Mouse (Mus musculus) left cerebral cortex, postnatal 4 days (tissue): ENCODE data around the gene Taf13. TPM values are rescaled to one million over a fixed set of nuclear protein-coding genes. Genes with fewer than 3 reads are reported as not detected.

Experiments
- DNase-seq: peaks from one replicate; pipeline ENCODE4 v3.0.0-alpha.2; 2022
- intact Hi-C: fragments of 180-260 bp; cut with DNase I; formaldehyde crosslinking; loops from one replicate; pipeline ENCODE4 v1.15.1; 2025
- microRNA-seq: library from miRNA; unstranded; fragments of <30 nt; microRNA quantifications from one replicate; pipeline ENCODE4 v1.2.0, GENCODE M21; 2022
- total RNA-seq, 2 experiments: library from RNA; stranded (reverse); gene quantifications; 2 replicates each; pipeline ENCODE4 v1.2.3; 2021

Gene Taf13
- total RNA-seq, 2 experiments from 2014 or later: 22.3 to 26.3 TPM

DNA sequence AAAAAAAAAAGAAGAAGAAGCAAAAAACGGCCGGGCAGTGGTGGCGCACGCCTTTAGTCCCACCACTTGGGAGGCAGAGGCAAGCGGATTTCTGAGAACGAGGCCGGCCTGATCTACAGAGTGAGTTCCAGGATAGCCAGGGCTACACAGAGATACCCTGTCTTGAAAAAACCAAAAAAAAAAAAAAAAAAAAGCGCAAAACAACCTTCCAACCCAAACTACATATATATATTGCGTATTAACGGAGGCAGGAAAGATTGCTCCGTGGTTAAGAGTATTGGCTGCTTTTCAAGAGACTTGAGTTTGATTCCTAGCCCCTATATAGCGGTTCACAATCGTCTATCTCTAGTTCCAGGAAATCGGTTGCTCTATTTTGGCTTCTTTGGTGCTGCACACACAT lies 685 bp upstream of the Taf13 start:
- DNase-seq: no peak
- intact Hi-C loops: no loop called here

DNA sequence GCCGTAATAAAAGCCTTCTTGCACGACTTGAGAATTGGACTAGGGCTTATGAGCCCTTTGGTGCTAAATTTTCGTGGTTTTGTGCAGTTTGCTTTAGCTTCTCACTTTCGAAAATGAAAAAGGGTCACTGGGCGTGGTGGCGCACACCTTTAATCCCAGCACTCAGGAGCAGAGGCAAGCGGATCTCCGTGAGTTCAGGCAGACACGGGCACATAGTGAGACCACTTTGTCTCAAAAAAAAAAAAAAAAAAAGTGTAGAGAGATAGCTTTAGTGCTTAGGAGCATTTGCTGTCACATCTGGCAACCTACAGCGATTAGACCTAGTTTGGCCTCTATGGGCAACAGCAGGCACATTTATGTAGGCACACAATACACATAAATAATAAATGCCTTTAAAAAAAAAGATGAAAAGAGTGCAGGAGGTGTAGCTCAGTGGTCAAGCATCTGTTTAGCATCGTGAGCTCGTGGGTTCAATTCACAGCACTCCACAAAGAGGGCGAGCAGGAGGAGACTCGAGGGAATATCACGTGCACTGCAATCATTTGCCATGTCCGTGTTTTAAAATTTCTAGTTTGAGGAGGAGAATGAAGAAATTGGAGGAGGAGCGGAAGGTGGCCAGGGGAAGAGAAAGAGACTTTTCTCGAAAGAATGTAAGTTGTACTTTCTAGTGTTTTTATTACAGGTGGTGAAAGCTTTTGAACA lies 962 bp downstream of the Taf13 start:
- no peak for DNase-seq
- intact Hi-C loops: no loop called here

DNA sequence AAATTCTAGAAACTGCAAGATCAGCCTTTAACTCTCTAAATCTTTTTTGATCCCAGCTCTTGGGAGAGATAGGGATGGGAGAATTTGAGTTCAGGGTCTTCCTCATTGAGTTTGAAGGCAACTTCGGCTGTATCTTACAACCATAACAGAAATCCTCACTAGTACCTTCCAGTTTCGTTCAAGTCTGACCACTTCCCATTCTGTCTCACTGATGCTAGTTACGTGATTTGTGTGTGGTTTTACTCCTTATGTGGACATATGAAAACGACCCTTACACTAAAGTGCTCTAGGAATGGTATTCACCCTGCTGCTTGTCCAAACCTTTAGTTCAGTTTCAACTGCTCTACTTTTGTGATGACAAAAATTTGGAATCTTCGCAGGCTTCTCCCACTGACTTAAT lies 2.5 kb downstream of the Taf13 start:
- DNase-seq: no peak
- intact Hi-C loops: no loop called here

DNA sequence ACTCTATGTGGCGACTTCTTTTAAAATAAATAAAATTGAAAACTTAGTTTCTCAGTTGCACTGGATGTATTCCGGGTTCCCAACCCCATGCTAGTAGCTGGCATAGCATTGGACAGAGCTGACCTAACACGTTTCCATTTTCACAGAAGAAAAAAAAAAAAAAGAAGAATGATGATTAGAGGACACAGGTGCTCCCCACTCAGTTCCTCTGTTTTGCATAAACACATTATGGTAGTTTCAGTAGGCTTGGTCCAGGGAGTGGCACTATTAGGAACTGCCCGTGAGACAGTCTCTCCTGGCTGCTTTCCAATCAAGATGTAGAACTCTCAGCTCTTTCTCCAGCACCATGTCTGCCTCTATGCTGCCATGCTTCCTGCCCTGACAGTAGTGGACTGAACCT lies 13.1 kb downstream of the Taf13 start:
- DNase-seq: no peak
- intact Hi-C loops: no loop called here

DNA sequence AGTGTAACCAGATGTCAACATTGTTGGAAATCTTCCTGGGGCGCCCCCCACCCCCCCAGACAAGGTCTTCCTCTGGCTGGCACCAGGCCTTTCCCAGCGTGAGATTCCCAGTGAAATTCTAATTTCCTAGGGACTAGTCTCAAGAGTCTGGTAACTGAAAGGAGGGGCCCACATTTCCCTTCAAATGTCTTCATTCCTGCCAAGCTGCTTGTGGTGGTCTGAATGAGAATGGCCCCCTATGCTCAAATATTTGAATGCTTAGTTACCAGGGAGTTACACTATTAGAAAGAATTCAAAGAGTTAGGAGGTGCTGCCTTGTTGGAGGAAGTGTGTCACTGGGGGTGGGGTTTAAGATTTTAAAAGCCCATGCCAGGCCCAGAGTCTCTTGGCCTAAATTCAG lies 16.9 kb downstream of the Taf13 start:
- intact Hi-C loops: no loop called here
- peak; percentile 43 for DNase-seq

DNA sequence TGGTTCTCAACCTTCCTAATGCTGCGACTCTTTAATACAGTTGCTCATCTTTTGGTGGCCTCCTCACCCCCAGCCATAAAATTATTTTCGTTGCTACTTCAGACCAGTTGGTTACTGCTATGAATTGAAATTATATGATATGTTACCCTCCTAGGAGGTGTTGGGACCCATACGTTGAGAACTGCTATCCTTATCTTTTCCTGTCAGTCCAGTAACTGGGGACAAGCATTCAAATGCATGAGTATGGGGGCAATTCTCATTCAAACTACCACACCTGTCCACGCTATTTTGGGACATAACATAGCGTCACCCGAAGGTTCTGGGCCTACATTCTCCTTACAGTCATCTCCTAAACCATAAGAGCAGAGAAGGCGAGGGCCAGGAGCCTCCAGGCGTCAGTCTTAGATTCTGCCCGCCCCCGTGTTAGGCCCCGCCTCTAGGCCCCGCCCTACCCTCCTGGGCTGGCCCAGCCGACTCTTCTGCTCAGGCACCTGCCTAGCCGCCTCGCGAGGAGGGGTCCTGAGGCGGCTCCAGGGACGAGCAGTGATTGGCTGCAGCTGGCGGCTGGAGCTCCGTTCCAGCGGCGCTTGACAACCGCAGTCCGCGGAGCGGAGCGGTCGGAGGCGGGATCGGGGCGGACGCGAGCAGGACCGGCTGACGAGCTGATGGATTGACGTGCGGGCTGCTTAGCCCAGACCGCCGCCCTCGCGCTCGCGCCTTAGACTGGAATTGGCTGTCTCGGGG lies 19.5 kb downstream of the Taf13 start, which contains the start of gene Wdr47:
Wdr47 (plus strand) TSS at position 494 of the 744 bp plus-strand sequence.
- peak; percentile 97 for DNase-seq
- intact Hi-C loops: no loop called here

DNA sequence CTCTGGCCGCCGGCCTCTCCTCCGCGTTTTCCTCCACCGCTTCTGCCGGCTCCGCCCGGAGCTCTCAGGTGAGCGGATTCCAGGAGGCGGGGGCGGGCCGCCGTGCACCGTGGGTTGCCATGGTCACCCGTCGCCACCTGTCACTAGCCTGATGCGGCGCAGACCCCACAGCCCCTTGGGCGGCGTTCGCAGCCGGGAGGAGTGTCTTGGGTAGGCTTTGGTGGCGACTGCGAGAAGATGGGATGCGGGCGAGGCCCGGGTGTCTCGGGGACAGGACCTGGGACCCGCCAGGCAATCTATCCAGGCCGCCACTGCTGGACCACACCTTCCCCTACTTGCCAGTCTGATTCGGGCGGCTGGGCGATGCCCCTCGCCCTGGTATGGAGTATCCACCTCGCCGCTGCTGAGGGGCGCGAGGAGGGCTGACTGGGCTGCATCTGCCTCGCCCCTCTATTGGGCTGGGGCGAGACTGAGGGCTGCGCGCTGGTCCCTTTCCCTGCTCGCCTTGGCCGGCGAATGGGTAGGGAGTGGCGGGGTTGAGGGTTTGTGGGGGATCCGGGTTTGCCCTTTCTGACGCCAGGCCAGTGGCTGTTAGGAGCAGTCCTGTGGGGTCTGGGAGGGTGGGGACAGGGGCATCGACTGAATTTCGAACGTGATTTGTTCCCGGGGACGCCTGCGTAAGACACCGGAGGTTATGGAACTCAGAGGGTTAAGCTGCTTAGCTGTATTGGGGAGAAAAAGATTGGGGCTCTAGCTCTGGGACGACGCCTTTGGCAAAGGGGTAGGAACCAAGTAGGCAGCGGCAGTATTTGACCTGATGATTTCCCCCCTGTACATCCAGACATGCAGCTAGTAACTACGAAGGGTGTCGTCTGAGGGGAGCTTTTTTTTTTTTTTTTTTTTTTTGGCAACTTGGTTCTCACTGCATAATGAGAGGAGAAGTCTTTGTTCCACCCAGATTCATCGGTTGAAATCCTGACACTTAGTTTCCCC lies 20.3 kb downstream of the Taf13 start:
- intact Hi-C loops: no loop called here
- peak; percentile 40 for DNase-seq

DNA sequence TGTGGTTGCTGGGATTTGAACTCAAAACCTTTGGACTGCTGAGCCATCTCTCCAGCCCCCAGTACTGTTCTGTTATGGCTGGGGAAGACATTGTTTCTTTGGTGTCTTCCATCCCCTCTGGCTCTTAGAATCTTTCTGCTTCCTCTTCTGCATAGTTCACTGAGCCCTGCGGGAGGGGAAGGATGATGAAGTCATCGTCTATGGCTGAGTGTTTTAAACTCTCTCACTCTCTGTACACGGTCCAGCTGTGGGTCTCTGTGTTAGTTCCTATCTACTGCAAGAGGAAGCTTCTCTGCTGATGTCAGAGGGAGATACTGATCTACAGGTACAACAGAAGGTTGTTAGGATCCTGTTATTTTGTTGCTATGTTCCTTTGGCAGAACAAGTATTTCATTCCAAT lies 37.4 kb downstream of the Taf13 start:
- DNase-seq: no peak
- intact Hi-C loops: no loop called here

Small RNA genes within 50 kb of the gene (microRNA-seq; reads per million reads assigned to microRNA genes)
- not detected for gene Gm22860

Other genes with a start within 250 kb of the Taf13 start
- under 1 TPM in 1 of 2 experiments, not detected in 1; 0.30 TPM for gene Mybphl, start 206.8 kb upstream of the Taf13 start, total RNA-seq
- gene Psrc1, start 187.9 kb upstream of the Taf13 start, total RNA-seq: 1 to 10 TPM; 4.3 to 6.9 TPM
- 100 to 1,000 TPM; 136 to 149 TPM for gene Celsr2, start 156.1 kb upstream of the Taf13 start, total RNA-seq
- 100 to 1,000 TPM; 194 to 199 TPM for gene Sars, start 126.5 kb upstream of the Taf13 start, total RNA-seq
- gene 1700013F07Rik, start 37.5 kb upstream of the Taf13 start, total RNA-seq: 1 to 10 TPM; 2.4 to 2.7 TPM
- 10 to 100 TPM; 17.6 to 20.1 TPM for gene 5330417C22Rik, start 35.2 kb upstream of the Taf13 start, total RNA-seq
- 10 to 100 TPM; 45.4 to 46.1 TPM for gene Tmem167b, start 9.2 kb upstream of the Taf13 start, total RNA-seq
- gene Wdr47, start 19.6 kb downstream of the Taf13 start, total RNA-seq: 100 to 1,000 TPM; 184 to 186 TPM
- gene Clcc1, start 82.2 kb downstream of the Taf13 start, total RNA-seq: 10 to 100 TPM; 21.6 to 22.5 TPM
- 10 to 100 TPM; 13.9 to 16.2 TPM for gene Gpsm2, start 150.6 kb downstream of the Taf13 start, total RNA-seq
- not detected for gene Aknad1, start 168.0 kb downstream of the Taf13 start, total RNA-seq